Mouse (Mus musculus) CD4-positive, CD25-positive, alpha-beta regulatory T cell, adult 9 weeks (primary cell): ENCODE measurements around the gene Klhl12. TPM values are rescaled to one million over a fixed set of nuclear protein-coding genes. Genes with fewer than 3 reads are reported as not detected.

Source experiments
- polyA plus RNA-seq: library from polyadenylated mRNA; unstranded; fragments of 100-300 nt; shearing (Covaris generic); gene quantifications from one replicate; pipeline ENCODE4 v1.2.1, GENCODE M21; 2017

Klhl12 gene
- polyA plus RNA-seq, result 16.6 TPM

GRCm38 (mm10) chr1:134454904-134455824, at the start of gene Klhl12:
TSS of gene Klhl12 (plus strand) at chr1:134455531.

GRCm38 (mm10) chr1:134415168-134415831, 40.0 kb upstream of the Klhl12 start, which contains the start of gene Adipor1:
TSS of gene Adipor1 (plus strand) at chr1:134415378.

DNA sequence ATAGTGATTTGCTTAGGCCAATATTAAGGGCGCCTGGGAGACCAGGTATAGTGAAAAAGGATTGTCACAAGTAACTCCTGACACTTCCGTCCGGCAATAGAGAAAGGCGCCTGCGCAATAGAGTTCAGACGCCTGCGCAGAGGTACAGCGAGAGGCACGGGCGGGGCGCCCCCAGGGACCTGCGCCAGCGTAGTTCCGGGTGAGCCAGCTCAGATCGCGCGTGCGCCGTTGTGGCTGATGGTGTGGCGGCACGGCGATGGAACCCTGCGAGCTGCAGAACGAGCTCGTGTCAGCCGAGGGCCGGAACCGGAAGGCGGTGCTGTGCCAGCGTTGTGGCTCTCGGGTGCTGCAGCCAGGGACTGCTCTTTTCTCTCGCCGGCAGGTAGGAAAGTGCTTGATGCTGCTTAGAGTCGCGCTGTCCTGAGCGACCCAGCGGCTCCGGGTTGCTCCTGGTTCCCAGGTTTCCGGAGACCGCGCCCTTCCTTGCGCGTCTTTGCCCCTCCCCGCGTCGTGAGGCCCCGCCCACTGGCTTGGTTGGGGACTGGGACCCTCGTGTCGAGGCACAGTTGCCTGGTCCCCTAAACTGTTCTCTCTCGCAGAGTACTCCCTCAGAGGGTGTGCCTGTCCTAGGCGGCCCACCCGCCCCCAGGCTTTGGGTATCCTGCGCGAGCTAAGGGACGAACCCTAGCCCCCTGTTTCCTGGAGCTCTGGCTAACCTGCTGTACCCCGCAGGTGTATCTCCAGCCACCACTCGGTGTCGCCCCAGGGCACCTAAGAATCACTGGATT, 39.3 kb downstream of the Klhl12 start, which contains the start of gene Rabif:
Rabif (plus strand) TSS at position 221 of the 788 bp plus-strand sequence.

Other genes with a start within 250 kb of the Klhl12 start
- not detected for gene Adora1, start 220.1 kb upstream of the Klhl12 start, polyA plus RNA-seq
- not detected for gene Myog, start 165.5 kb upstream of the Klhl12 start, polyA plus RNA-seq
- gene Ppfia4, start 122.6 kb upstream of the Klhl12 start, polyA plus RNA-seq, result not detected
- gene Tmem183a, start 93.6 kb upstream of the Klhl12 start, polyA plus RNA-seq, result 52.0 TPM
- not detected for gene 4933406M09Rik, start 69.6 kb upstream of the Klhl12 start, polyA plus RNA-seq
- gene Cyb5r1, start 50.0 kb upstream of the Klhl12 start, polyA plus RNA-seq, result 34.5 TPM
- 25.0 TPM for gene Adipor1, start 40.2 kb upstream of the Klhl12 start, polyA plus RNA-seq
- gene Rabif, start 39.1 kb downstream of the Klhl12 start, polyA plus RNA-seq, result 58.4 TPM
- gene Mgat4e, start 94.2 kb downstream of the Klhl12 start, polyA plus RNA-seq, result not detected
- gene Kdm5b, start 104.6 kb downstream of the Klhl12 start, polyA plus RNA-seq, result 14.3 TPM
- not detected for gene Syt2, start 191.1 kb downstream of the Klhl12 start, polyA plus RNA-seq